Comparison of ENCODE assay signal across 37 mouse cellular contexts in the genomic region with DNA sequence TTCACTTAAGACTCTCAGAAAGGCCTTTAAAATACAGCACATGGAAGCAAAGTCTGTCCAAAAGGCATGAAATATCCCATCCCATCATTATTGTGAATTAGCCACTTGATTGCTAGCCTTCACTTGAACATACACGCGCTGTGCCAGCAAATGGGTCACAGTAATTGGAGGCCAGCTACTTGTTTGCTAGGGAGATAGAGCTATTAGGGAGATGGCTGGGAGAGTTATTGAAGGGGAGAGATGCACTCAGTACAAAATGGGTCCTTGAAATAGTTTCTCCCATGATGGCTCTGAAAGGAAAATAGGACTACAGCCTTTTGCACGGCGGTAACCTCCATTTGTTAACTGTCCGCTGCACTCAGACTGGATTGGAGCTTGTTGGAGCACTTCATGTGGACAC. TPM values are rescaled to one million over a fixed set of nuclear protein-coding genes. Genes with fewer than 3 reads are reported as not detected.
"Had no signal": no experiment of that assay in that cellular context is flagged by ENCODE, and none has a peak within 500 bp of the region (broad histone marks: within the 10 kb centered on the region; RNA-seq: fewer than 3 reads in every experiment).

No protein-coding gene starts in this region.

- H3K9me3 ChIP-seq: embryonic facial prominence, embryonic 10.5 days; embryonic facial prominence, embryonic 12.5 days; embryonic facial prominence, embryonic 13.5 days; embryonic facial prominence, embryonic 15.5 days; forebrain, embryonic 10.5 days; forebrain, embryonic 13.5 days; forebrain, embryonic 15.5 days had no signal

- DNase-seq: cerebellum, adult 2 months; cerebellum, adult 8-10 months; cerebellum, adult 9-10 months; cerebellum, adult 9-11 months; cerebellum, postnatal 10 days; cerebellum, postnatal 14 days; cerebellum, postnatal 25 days; cerebellum, postnatal 36 days; embryo, embryonic 11 days; gastrocnemius, adult 2 months; gastrocnemius, postnatal 10 days; gastrocnemius, postnatal 14 days; gastrocnemius, postnatal 25 days; gastrocnemius, postnatal 36 days; heart, adult 11 months; heart, adult 18-20 months had no signal

- ATAC-seq: forebrain, embryonic 13.5 days; forebrain, embryonic 14.5 days; forebrain, embryonic 15.5 days; forebrain, embryonic 16.5 days had no signal

- H3K9ac ChIP-seq: embryonic facial prominence, embryonic 12.5 days; embryonic facial prominence, embryonic 13.5 days; embryonic facial prominence, embryonic 15.5 days; forebrain, embryonic 13.5 days; forebrain, embryonic 15.5 days had no signal

- H3K36me3 ChIP-seq: embryonic facial prominence, embryonic 10.5 days; embryonic facial prominence, embryonic 12.5 days; embryonic facial prominence, embryonic 13.5 days; embryonic facial prominence, embryonic 15.5 days; forebrain, embryonic 10.5 days; forebrain, embryonic 15.5 days had no signal

- H3K4me3 ChIP-seq: embryonic facial prominence, embryonic 10.5 days; embryonic facial prominence, embryonic 12.5 days; embryonic facial prominence, embryonic 13.5 days; embryonic facial prominence, embryonic 15.5 days; erythroblast, embryonic 14.5 days; forebrain, embryonic 10.5 days; forebrain, embryonic 13.5 days; forebrain, embryonic 15.5 days; gastrocnemius, adult 2 months had no signal

- H3K4me2 ChIP-seq: embryonic facial prominence, embryonic 12.5 days; embryonic facial prominence, embryonic 13.5 days; embryonic facial prominence, embryonic 15.5 days; forebrain, embryonic 13.5 days; forebrain, embryonic 15.5 days had no signal

- H3K27ac ChIP-seq: embryonic facial prominence, embryonic 10.5 days; embryonic facial prominence, embryonic 13.5 days; embryonic facial prominence, embryonic 15.5 days; forebrain, embryonic 10.5 days; forebrain, embryonic 13.5 days; forebrain, embryonic 15.5 days; gastrocnemius, adult 2 months had no signal

- H3K4me1 ChIP-seq: embryonic facial prominence, embryonic 12.5 days; embryonic facial prominence, embryonic 13.5 days; embryonic facial prominence, embryonic 15.5 days; forebrain, embryonic 15.5 days had no signal

- H3K27me3 ChIP-seq: embryonic facial prominence, embryonic 12.5 days; embryonic facial prominence, embryonic 13.5 days; embryonic facial prominence, embryonic 15.5 days; forebrain, embryonic 13.5 days; forebrain, embryonic 15.5 days had no signal

RNA-seq across cellular contexts. Expression of a gene that starts 38.8 kb away (rescaled TPM):
- total RNA-seq: gastrocnemius, adult 18-20 months; gastrocnemius, adult 2 months; gastrocnemius, adult 8-10 months; gastrocnemius, postnatal 10 days; gastrocnemius, postnatal 14 days; gastrocnemius, postnatal 25 days; gastrocnemius, postnatal 36 days; gastrocnemius, postnatal 4 days; granulocyte monocyte progenitor cell, adult 5-6 weeks; heart, adult 18-20 months; heart, adult 8-10 months had no signal
- polyA plus RNA-seq: cerebellum, adult 2 months; cortical plate, adult 2 months; embryonic facial prominence, embryonic 10.5 days; embryonic facial prominence, embryonic 11.5 days; embryonic facial prominence, embryonic 12.5 days; embryonic facial prominence, embryonic 13.5 days; embryonic facial prominence, embryonic 14.5 days; embryonic facial prominence, embryonic 15.5 days; erythroblast, embryonic 14.5 days; forebrain, embryonic 10.5 days; forebrain, embryonic 11.5 days; forebrain, embryonic 13.5 days; forebrain, embryonic 16.5 days; frontal cortex, adult 2 months; gonadal fat pad, adult 2 months had no signal
